Mouse (Mus musculus) heart, adult 2 months (tissue): ENCODE measurements around the gene Exosc6. TPM values are rescaled to one million over a fixed set of nuclear protein-coding genes. Genes with fewer than 3 reads are reported as not detected.
"Not testable (repeated sequence)": the region's sequence is repeated elsewhere in the genome, so short reads cannot be mapped to it uniquely, and the experiment has no call there.

ENCODE experiments used
- DNase-seq, 2 experiments: peaks; one replicate each; pipeline ENCODE4 v3.0.0; 2021
- H3K27ac ChIP-seq: fragments of 200-600 bp; 2 replicates; pipeline ENCODE4 v1.8.1; 2022
- H3K27me3 ChIP-seq: fragments of 200-500 bp; 2 replicates; pipeline ENCODE4 v1.6.1; 2012; ENCODE audit warnings: mild to moderate bottlenecking, low read length, inconsistent platforms, mixed read lengths; ENCODE audit not compliant: control insufficient read depth, insufficient read depth
- H3K36me3 ChIP-seq: fragments of 200-500 bp; 2 replicates; pipeline ENCODE4 v1.6.1; 2012; ENCODE audit warnings: low read length, inconsistent platforms; ENCODE audit not compliant: control insufficient read depth, insufficient read depth
- H3K4me1 ChIP-seq: fragments of 200-500 bp; 2 replicates; pipeline ENCODE4 v1.6.1; 2011; ENCODE audit warnings: low read length; ENCODE audit not compliant: control insufficient read depth, insufficient read depth
- H3K4me3 ChIP-seq: fragments of 200-600 bp; 2 replicates; pipeline ENCODE4 v1.8.1; 2022
- H3K79me2 ChIP-seq: fragments of 200-500 bp; replicated peaks from 2 replicates; pipeline ENCODE4 v1.6.1; 2012; ENCODE audit warnings: mild to moderate bottlenecking, inconsistent platforms, low read length, moderate library complexity, mixed read lengths; ENCODE audit not compliant: control insufficient read depth, insufficient read depth
- H3K9ac ChIP-seq: fragments of 200-500 bp; 2 replicates; pipeline ENCODE4 v1.6.1; 2012; ENCODE audit warnings: low read depth, mild to moderate bottlenecking, control low read depth, inconsistent platforms, low read length, mixed read lengths
- CTCF ChIP-seq: fragments of 200-600 bp; IDR thresholded peaks from 2 replicates; pipeline ENCODE4 v1.8.1; 2022; ENCODE audit warnings: antibody characterized with exemption, mild to moderate bottlenecking, moderate library complexity
- EP300 ChIP-seq: fragments of 200-500 bp; IDR thresholded peaks from 2 replicates; pipeline ENCODE4 v1.6.1; 2011; ENCODE audit warnings: low read depth, low read length, control low read depth; ENCODE audit not compliant: insufficient read depth
- POLR2A ChIP-seq: fragments of 200-500 bp; IDR thresholded peaks from 2 replicates; pipeline ENCODE4 v1.6.1; 2011; ENCODE audit warnings: mild to moderate bottlenecking, low read depth, low read length, control low read depth; ENCODE audit not compliant: insufficient read depth
- WGBS: fragments of 180-500 bp; shearing (Covaris S2); methylation state at CpG from one replicate; pipeline ENCODE4 v1.1.7; 2018; 5-methylcytosine and 5-hydroxymethylcytosine counted together
- intact Hi-C: fragments of 180-260 bp; cut with DNase I; formaldehyde crosslinking; loops from one replicate; pipeline ENCODE4 v1.15.1; 2025
- long read RNA-seq: library from polyadenylated mRNA; stranded (forward); transcript quantifications from one replicate; pipeline ENCODE4 v2.0.0, GENCODE M21; 2021
- polyA plus RNA-seq: library from polyadenylated mRNA; depleted of rRNA; stranded (reverse); fragments of >200 nt; gene quantifications from 2 replicates; pipeline ENCODE4 v1.2.3, GENCODE M21; 2012; rRNA removed
- total RNA-seq, 2 experiments: library from RNA; stranded (reverse); gene quantifications; 2 replicates each; pipeline ENCODE4 v1.2.3; 2021

Exosc6 gene
- total RNA-seq (not detected), polyA plus RNA-seq (not detected in 2 replicates)
- long read RNA-seq, transcript Exosc6-201 (1 exons, 1,326 nt): major isoform, 9 of 9 reads
- long read RNA-seq, partial matches to known transcripts: 0 of 9 reads
- long read RNA-seq, other reads (novel, unspliced or antisense): 0 of 9 reads

- under 1% methylated on average over 68 of the region's 68 CpGs for WGBS
- Histone ChIP-seq H3K79me2 (no peaks in the 10 kb centered on the region), H3K4me1 (no peaks in the 10 kb centered on the region), H3K4me3 (peak within 1 kb of the TSS; percentile 96), H3K27ac (peak within 1 kb of the TSS; percentile 84), H3K36me3 (no peaks in the 10 kb centered on the region), H3K27me3 (no peaks in the 10 kb centered on the region), H3K9ac (peak within 1 kb of the TSS; percentile 90)
- peak; percentile 92 to 94 for DNase-seq
- TF ChIP-seq CTCF: peak; percentile 90
- TF ChIP-seq POLR2A: 0 out of 2 replicates have a peak, but pooled peaks have one; percentile 32
- peak; percentile 65; the same call in 1 of the 2 replicates for TF ChIP-seq EP300
- intact Hi-C loops: loop anchor here (1.0 to 2.0 kb wide), 3 partner anchors 21 to 210 kb away; partner anchors contain the start of genes Clec18a, Cog4 and Sf3b3
Observed at GRCm38 (mm10) chr8:111056158-111056663, at the start of gene Exosc6. Exosc6 (plus strand) TSS chr8:111056339.

GRCm38 (mm10) chr8:111010230-111010991 lies 45.7 kb upstream of the Exosc6 start:
- intact Hi-C loops, H3K79me2 ChIP-seq, H3K4me3 ChIP-seq, H3K4me1 ChIP-seq, H3K9ac ChIP-seq, H3K27ac ChIP-seq, H3K36me3 ChIP-seq, H3K27me3 ChIP-seq, DNase-seq: not testable (repeated sequence)
- WGBS: 82% methylated on average over 9 of the region's 10 CpGs

GRCm38 (mm10) chr8:111026609-111027008 lies 29.5 kb upstream of the Exosc6 start:
- H3K4me1 ChIP-seq, DNase-seq, H3K27me3 ChIP-seq, H3K27ac ChIP-seq, H3K4me3 ChIP-seq, H3K36me3 ChIP-seq, H3K9ac ChIP-seq, H3K79me2 ChIP-seq, intact Hi-C loops: not testable (repeated sequence)
- 89% methylated on average over 2 of the region's 2 CpGs for WGBS

DNA sequence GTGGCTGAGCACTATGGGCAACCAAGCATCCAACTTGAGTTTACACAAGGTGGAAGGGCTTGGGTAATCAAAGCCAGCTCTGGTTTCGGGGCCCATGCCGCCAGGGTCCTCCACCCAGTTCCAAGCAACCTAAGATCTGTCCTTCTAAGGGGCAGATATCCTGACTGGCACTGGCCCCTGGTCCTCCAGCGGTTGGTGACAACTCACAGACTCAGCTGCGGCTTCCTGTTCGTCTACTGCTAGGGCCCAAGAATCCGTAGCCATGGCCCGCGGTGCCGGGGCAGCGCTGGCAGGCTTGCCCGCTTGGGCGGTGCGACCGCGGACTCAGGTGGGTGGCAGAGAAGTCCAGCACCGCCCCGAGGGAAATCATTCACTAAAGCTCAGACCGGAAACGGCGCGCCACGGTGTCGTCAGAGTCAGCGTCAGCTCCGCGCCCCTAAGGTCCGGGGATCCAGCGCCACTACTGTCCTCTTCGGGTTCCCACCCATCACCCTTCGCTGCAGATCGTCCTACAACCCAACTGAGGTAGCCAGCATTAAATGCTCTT lies 28.7 kb upstream of the Exosc6 start:
- intact Hi-C loops: no loop called here
- WGBS: under 1% methylated on average over 31 of the region's 31 CpGs
- peak overlapping the region; percentile 85 for H3K9ac ChIP-seq
- no peaks in the 10 kb centered on the region for H3K79me2 ChIP-seq
- peak overlapping the region; percentile 71 for H3K27ac ChIP-seq
- peak; percentile 88 to 89 for DNase-seq
- H3K36me3 ChIP-seq: no peaks in the 10 kb centered on the region
- H3K27me3 ChIP-seq: no peaks in the 10 kb centered on the region
- H3K4me3 ChIP-seq: peak overlapping the region; percentile 69
- TF ChIP-seq POLR2A (peak; percentile 71), CTCF (no peak)
- H3K4me1 ChIP-seq: no peaks in the 10 kb centered on the region

GRCm38 (mm10) chr8:111029589-111029988 lies 26.6 kb upstream of the Exosc6 start:
- intact Hi-C loops: no loop called here
- TF ChIP-seq EP300: no peak
- no peak for TF ChIP-seq POLR2A
- TF ChIP-seq CTCF: no peak
- Histone ChIP-seq H3K9ac (no peak overlapping the region), H3K4me1 (peaks cover 5% of the 10 kb centered on the region), H3K27me3 (no peaks in the 10 kb centered on the region), H3K4me3 (no peak overlapping the region), H3K27ac (no peak overlapping the region), H3K36me3 (peaks cover 2% of the 10 kb centered on the region; the same call in 1 of the 2 replicates), H3K79me2 (no peaks in the 10 kb centered on the region)
- WGBS: 38% methylated on average over 4 of the region's 4 CpGs
- no peak for DNase-seq

- TF ChIP-seq EP300 (no peak), CTCF (no peak), POLR2A (no peak)
- H3K79me2 ChIP-seq: no peaks in the 10 kb centered on the region
- DNase-seq: no peak
- no peak overlapping the region for H3K9ac ChIP-seq
- intact Hi-C loops: no loop called here
- no peak overlapping the region for H3K4me3 ChIP-seq
- H3K36me3 ChIP-seq: peaks cover 3% of the 10 kb centered on the region; the same call in 1 of the 2 replicates
- H3K27me3 ChIP-seq: no peaks in the 10 kb centered on the region
- H3K27ac ChIP-seq: no peak overlapping the region
- peaks cover 5% of the 10 kb centered on the region for H3K4me1 ChIP-seq
- WGBS: 76% methylated on average over 6 of the region's 6 CpGs
Observed at GRCm38 (mm10) chr8:111030045-111030444, 26.1 kb upstream of the Exosc6 start.
